Comparison of ENCODE assay signal across 7 mouse cellular contexts in genomic region chr7:100926311-100926923, GRCm38 (mm10). TPM values are rescaled to one million over a fixed set of nuclear protein-coding genes. Genes with fewer than 3 reads are reported as not detected.
DNase-seq lines count a peak whose midpoint lies in the region; ATAC-seq and TF ChIP-seq lines count a peak whose summit lies in the region.

No protein-coding gene starts in this region.

- WGBS in neural tube, embryonic 11.5 days: 26% methylated on average over 12 of the region's 12 CpGs
- WGBS in heart, postnatal 0 days: 31% methylated on average over 12 of the region's 12 CpGs
- WGBS in olfactory bulb, adult 2 months: 21% methylated on average over 12 of the region's 12 CpGs

- no peak for TF ChIP-seq CTCF in heart, postnatal 0 days (IDR thresholded peaks at IDR 0.05; ENCODE audit: low read depth)
- no peak for TF ChIP-seq CTCF in olfactory bulb, adult 2 months (IDR thresholded peaks at IDR 0.05; ENCODE audit: insufficient read depth, low read depth, low read length)

- peak overlapping the region; percentile 69 for H3K4me3 ChIP-seq in neural tube, embryonic 11.5 days (ENCODE audit: low read depth, low read length)
- peak overlapping the region; percentile 68 for H3K4me3 ChIP-seq in heart, postnatal 0 days (ENCODE audit: low read depth, low read length)
- peak overlapping the region; percentile 67 for H3K4me3 ChIP-seq in olfactory bulb, adult 2 months (ENCODE audit: insufficient read depth, low read depth, low read length)

- H3K27me3 ChIP-seq in neural tube, embryonic 11.5 days (ENCODE audit: control insufficient read depth, insufficient read depth, low read length): no peaks in the 10 kb centered on the region
- no peaks in the 10 kb centered on the region for H3K27me3 ChIP-seq in heart, postnatal 0 days (ENCODE audit: control insufficient read depth, insufficient read depth, low read length)

- H3K9ac ChIP-seq in neural tube, embryonic 11.5 days (ENCODE audit: low read length): peak overlapping the region; percentile 49
- peak overlapping the region; percentile 43; the same call in 1 of the 2 replicates for H3K9ac ChIP-seq in heart, postnatal 0 days (replicated peaks; ENCODE audit: low read depth, low read length)

- ATAC-seq in neural tube, embryonic 11.5 days (ENCODE audit: insufficient read depth, low FRiP score, low TSS enrichment): no peak
- no peak for ATAC-seq in heart, postnatal 0 days (ENCODE audit: insufficient read depth, low read depth)
- ATAC-seq in CD4-positive, CD25-positive, alpha-beta regulatory T cell, adult 4 months: no peak

- DNase-seq in neural tube, embryonic 11.5 days (ENCODE audit: low spot score): no peak
- DNase-seq in neural tube, embryonic 10.5 days (ENCODE audit: extremely low spot score, low spot score): no peak
- peak; percentile 3 for DNase-seq in heart, postnatal 0 days (ENCODE audit: low spot score)
- DNase-seq in kidney, postnatal 36 days: peak; percentile 61 to 76
- no peak for DNase-seq in gastrocnemius, postnatal 25 days

- H3K4me2 ChIP-seq in neural tube, embryonic 11.5 days (ENCODE audit: low read depth): peak overlapping the region; percentile 87
- peak overlapping the region; percentile 69 for H3K4me2 ChIP-seq in heart, postnatal 0 days (ENCODE audit: low read depth, low read length)

- H3K27ac ChIP-seq in neural tube, embryonic 11.5 days (ENCODE audit: low read depth, low read length): no peak overlapping the region
- H3K27ac ChIP-seq in heart, postnatal 0 days (ENCODE audit: low read depth): peak overlapping the region; percentile 59
- H3K27ac ChIP-seq in olfactory bulb, adult 2 months (ENCODE audit: insufficient read depth, low read depth, low read length): peak overlapping the region; percentile 95

- no peak for TF ChIP-seq EP300 in heart, postnatal 0 days (IDR thresholded peaks at IDR 0.05; ENCODE audit: low read depth)

- peaks cover 65% of the 10 kb centered on the region for H3K4me1 ChIP-seq in neural tube, embryonic 11.5 days (ENCODE audit: control insufficient read depth, insufficient read depth, low read length)
- H3K4me1 ChIP-seq in heart, postnatal 0 days (ENCODE audit: control insufficient read depth, insufficient read depth): peaks cover 79% of the 10 kb centered on the region
- peaks cover 75% of the 10 kb centered on the region for H3K4me1 ChIP-seq in olfactory bulb, adult 2 months (ENCODE audit: control insufficient read depth, insufficient read depth, low read length)

- H3K36me3 ChIP-seq in neural tube, embryonic 11.5 days (ENCODE audit: control insufficient read depth, insufficient read depth, low read length): no peaks in the 10 kb centered on the region
- H3K36me3 ChIP-seq in heart, postnatal 0 days (replicated peaks; ENCODE audit: control insufficient read depth, insufficient read depth, low read length): peaks cover 6% of the 10 kb centered on the region; the same call in 1 of the 2 replicates

- H3K9me3 ChIP-seq in neural tube, embryonic 11.5 days (ENCODE audit: control insufficient read depth, low read length): no peaks in the 10 kb centered on the region
- no peaks in the 10 kb centered on the region for H3K9me3 ChIP-seq in heart, postnatal 0 days (replicated peaks; ENCODE audit: control insufficient read depth, low read length)

- no peak for TF ChIP-seq POLR2A in olfactory bulb, adult 2 months (IDR thresholded peaks at IDR 0.05; ENCODE audit: insufficient read depth, low read depth, low read length)

RNA-seq across cellular contexts. Expression of gene Arhgef17, which starts 5.5 kb away (rescaled TPM):
- 9.7 and 10.7 TPM in 2 replicates for polyA plus RNA-seq in neural tube, embryonic 11.5 days (2014; fragmentation: Nextera tagmentation; extraction: Ambion mirVana)
- total RNA-seq in heart, postnatal 0 days (2014; rRNA removed; ENCODE audit: low replicate concordance): 28.4 and 42.3 TPM in 2 replicates
- 2.6 and 2.8 TPM in 2 replicates for polyA plus RNA-seq in heart, postnatal 0 days (2015; fragmentation: Nextera tagmentation; extraction: Ambion mirVana)
- polyA plus RNA-seq in olfactory bulb, adult 2 months (2012; ENCODE audit: insufficient read depth, insufficient read length, low replicate concordance, missing spikeins): not detected in 2 replicates
- 10 to 100 TPM; 16.4 to 20.8 TPM for total RNA-seq in gastrocnemius, postnatal 25 days (2021)
- polyA plus RNA-seq in CD4-positive, CD25-positive, alpha-beta regulatory T cell, adult 4 months (2017; shearing (Covaris generic)): not detected

RNA-seq across cellular contexts. Expression of gene P2ry6, which starts 48.0 kb away (rescaled TPM):
- 2.0 and 3.1 TPM in 2 replicates for polyA plus RNA-seq in neural tube, embryonic 11.5 days (2014; fragmentation: Nextera tagmentation; extraction: Ambion mirVana)
- 1.0 and 4.5 TPM in 2 replicates for total RNA-seq in heart, postnatal 0 days (2014; rRNA removed; ENCODE audit: low replicate concordance)
- polyA plus RNA-seq in heart, postnatal 0 days (2015; fragmentation: Nextera tagmentation; extraction: Ambion mirVana): 3.5 and 3.9 TPM in 2 replicates
- polyA plus RNA-seq in olfactory bulb, adult 2 months (2012; ENCODE audit: insufficient read depth, insufficient read length, low replicate concordance, missing spikeins): not detected in 2 replicates
- 1 to 10 TPM; 1.4 to 1.9 TPM for total RNA-seq in gastrocnemius, postnatal 25 days (2021)
- polyA plus RNA-seq in CD4-positive, CD25-positive, alpha-beta regulatory T cell, adult 4 months (2017; shearing (Covaris generic)): not detected

Comparison
In these comparisons a context has a peak if more than half of its experiments do, and no peak if none do; other contexts are left out.
1. DNase-seq: peak in heart, postnatal 0 days (single experiment) and kidney, postnatal 36 days (2 of 2); none in neural tube, embryonic 11.5 days (single experiment), neural tube, embryonic 10.5 days (single experiment) and gastrocnemius, postnatal 25 days (single experiment).
2. Peak in every context shown above with its lines, with median percentiles within 50 percentile points of each other: H3K4me3 ChIP-seq.